Mouse (Mus musculus) monocyte, adult 2 months (primary cell): Measurements from ENCODE around the gene Igsf9.

ENCODE experiments used
- DNase-seq, 2 experiments: peaks; one replicate each; pipeline ENCODE4 v3.0.0; 2022; ENCODE audit warnings: low spot score in 2 of 2, low read depth in 1 of 2

Igsf9 gene

DNA sequence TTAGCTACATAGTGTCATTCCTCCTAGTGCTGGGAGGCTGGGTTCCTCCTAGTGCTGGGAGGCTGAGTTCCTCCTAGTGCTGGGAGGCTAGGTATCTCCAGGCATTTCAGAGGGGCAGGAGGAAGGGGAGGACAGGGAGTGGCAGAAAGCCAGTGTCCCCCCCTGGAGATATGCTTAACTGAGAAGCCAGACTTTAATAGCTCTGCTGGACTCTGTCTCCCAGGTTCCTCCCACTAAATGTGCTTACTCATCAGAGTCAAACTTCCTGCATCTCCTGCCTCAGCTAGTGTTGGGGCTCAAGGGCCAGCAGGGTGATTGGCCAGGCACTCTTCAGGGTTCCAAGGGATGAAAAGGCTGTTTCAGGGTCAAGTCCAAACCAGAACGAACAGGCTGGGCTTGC lies 33.8 kb downstream of the Igsf9 start:
- DNase-seq, result no peak

DNA sequence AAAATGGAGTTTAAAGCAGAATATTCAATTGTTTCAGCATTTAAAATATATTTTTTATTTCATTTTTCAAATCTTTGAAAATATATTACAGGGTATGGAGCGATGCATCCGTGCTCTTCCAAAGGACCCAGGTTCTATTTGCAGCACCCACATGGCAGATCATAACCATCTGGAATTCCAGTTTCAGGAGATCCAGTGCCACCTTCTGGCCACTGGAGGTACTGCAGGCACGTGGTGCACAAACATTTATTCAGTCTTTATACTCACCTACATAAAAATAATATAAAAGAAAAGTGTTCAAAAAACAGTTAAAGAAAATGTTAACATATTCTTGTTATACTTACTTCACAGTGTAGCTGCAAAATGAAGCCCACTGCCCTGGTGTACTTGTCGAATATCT lies 36.4 kb downstream of the Igsf9 start:
- no peak for DNase-seq

DNA sequence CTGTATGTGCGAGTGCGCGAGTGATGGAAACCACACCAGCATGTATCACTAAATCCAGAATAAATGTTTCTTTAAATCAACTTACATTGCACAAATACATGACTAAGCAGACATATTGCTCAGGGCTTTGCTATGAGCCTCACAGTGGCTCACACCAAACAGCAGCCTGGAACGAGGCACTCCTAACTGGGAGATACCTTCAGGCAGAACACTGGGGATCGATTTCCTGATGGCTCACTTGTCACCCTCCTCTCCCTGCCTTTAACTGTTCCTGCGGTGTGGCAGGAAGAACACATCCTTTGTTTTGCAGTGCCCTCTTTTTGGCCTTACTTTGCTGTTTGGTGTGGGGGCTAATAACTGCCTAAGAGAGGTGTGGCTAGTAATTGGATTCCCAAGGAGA lies 38.1 kb downstream of the Igsf9 start:
- DNase-seq, result no peak

GRCm38 (mm10) chr1:172520576-172521440 lies 39.2 kb downstream of the Igsf9 start, which contains the start of gene Cfap45:
Cfap45 (plus strand) TSS chr1:172520801.
- peak; percentile 70 to 71 for DNase-seq

GRCm38 (mm10) chr1:172522524-172522923 lies 40.9 kb downstream of the Igsf9 start:
- no peak for DNase-seq

- no peak for DNase-seq
These were observed 42.1 kb downstream of the Igsf9 start for GRCm38 (mm10) chr1:172523699-172524101.

GRCm38 (mm10) chr1:172525027-172525764 lies 43.6 kb downstream of the Igsf9 start:
- no peak for DNase-seq

GRCm38 (mm10) chr1:172525971-172526370 lies 44.4 kb downstream of the Igsf9 start:
- DNase-seq, result no peak

DNA sequence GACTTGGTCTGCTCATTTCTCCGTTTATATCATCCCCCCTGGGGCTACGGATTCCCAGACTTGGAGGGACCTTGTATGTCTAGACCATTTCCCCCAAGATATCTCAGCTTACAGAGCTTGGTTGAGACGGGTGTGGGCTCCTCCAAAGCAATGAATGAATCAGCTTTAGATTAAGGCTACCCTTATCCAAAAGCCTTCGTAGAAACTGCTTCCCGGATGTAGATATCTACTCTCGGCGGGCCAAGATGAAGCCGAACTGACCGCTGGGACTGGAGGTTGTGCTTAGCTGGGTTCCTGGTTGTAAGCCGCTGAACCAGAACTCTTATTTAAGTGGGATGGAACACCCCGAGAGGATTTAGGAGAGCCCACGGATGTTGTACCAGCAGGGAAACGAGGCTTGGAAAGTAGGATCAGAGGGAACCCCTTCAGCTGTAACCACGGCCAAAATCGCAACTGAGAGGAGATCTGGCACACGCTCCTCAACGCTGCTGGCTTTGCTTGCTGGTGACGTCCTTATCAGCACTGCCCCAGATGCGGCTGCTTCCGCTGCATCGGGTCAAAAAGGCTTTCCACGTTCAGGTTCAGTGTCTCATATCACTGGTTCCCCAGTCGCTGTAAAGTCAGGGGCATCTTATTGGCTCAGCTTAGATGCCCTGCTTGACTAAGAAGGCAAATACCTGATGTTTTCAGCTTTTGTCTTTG lies 44.9 kb downstream of the Igsf9 start:
- DNase-seq, result no peak

- no peak for DNase-seq
These were observed 45.8 kb downstream of the Igsf9 start for GRCm38 (mm10) chr1:172527431-172527830.

GRCm38 (mm10) chr1:172528701-172529100 lies 47.1 kb downstream of the Igsf9 start:
- peak; percentile 64 to 86 for DNase-seq

DNA sequence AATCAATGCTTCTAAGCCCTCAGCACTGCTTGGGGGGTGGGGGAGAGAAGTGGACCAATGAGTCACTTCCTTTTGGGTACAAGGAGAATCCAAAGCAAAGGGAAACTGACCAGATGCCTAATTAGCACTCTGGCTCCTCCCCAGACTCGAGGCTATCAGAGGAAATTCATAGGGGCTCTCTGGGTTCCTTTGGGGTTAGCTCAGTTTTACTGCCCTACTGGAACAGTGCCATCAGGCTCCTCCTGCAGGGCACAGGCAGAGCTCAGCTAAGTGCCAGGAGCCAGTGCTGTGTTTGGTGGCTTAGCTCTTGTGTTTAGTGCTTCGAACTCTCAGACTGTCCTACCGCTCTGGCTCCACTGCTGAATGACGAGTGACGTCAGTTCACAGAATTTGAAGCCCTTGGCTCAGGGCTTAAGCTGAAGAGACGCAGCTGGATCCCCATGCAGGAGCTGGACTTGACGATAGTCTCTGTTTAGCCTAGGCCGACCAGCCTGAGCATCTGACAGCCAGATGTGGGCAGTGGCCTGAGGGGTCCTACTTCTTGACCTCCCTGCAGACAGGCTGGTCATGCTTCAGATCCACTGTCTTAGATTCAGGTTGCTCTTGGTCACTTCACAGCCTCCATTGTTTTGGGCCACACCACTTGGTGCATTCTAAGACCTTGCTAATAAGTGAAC lies 49.1 kb downstream of the Igsf9 start:
- DNase-seq, result no peak

GRCm38 (mm10) chr1:172532551-172532950 lies 51.0 kb downstream of the Igsf9 start:
- no peak for DNase-seq

GRCm38 (mm10) chr1:172535116-172535515 lies 53.5 kb downstream of the Igsf9 start:
- DNase-seq, result no peak

DNA sequence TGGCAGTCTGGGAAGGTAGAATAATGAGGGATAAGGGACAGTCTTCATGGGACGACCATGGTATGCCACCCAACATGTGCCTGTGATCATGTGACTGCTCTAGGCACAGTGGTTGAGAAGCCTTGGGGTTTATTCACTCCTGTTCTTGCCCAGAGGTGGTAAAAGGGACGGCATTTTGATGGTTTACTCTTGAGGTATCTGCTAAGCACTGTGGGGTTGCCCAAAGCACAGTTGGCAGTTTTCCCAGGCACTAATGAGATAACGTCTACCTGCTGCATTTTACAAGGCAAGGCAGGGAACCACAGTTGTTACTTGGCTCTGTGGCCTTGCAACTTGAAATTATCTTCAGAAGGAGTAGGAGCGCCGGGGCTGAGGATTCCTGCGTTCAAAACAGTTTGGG lies 58.2 kb downstream of the Igsf9 start:
- no peak for DNase-seq

GRCm38 (mm10) chr1:172540283-172540820 lies 58.8 kb downstream of the Igsf9 start:
- DNase-seq, result no peak

GRCm38 (mm10) chr1:172546062-172546461 lies 64.5 kb downstream of the Igsf9 start:
- no peak for DNase-seq
